Mouse (Mus musculus): ENCODE results near the gene Gpr183. TPM values are rescaled to one million over a fixed set of nuclear protein-coding genes. Genes with fewer than 3 reads are reported as not detected.

The Gpr183 gene
- polyA plus RNA-seq, 1 experiment from 2014 or later, result 1.5 TPM

GRCm38 (mm10) chr14:121912501-121912900, 52.5 kb downstream of the Gpr183 start:
- H3K9ac ChIP-seq (ENCODE audit: low read depth, low read length), result no peak overlapping the region
- H3K27me3 ChIP-seq (replicated peaks; ENCODE audit: control insufficient read depth, insufficient read depth, low read length), result no peaks in the 10 kb centered on the region
- no peak overlapping the region for H3K27ac ChIP-seq (ENCODE audit: low read depth, low read length)
- H3K9me3 ChIP-seq (ENCODE audit: control insufficient read depth), result no peaks in the 10 kb centered on the region
- no peak for ATAC-seq
- no peak for TF ChIP-seq CTCF (IDR thresholded peaks at IDR 0.05; ENCODE audit: low read depth)
- H3K4me3 ChIP-seq (ENCODE audit: low read depth, low read length), result no peak overlapping the region
- no peaks in the 10 kb centered on the region for H3K4me1 ChIP-seq (replicated peaks; ENCODE audit: control insufficient read depth, insufficient read depth, low read length)
- H3K36me3 ChIP-seq (ENCODE audit: control insufficient read depth, insufficient read depth), result peaks cover 32% of the 10 kb centered on the region
- 94% methylated on average over 7 of the region's 7 CpGs for WGBS
- H3K4me2 ChIP-seq (replicated peaks; ENCODE audit: low read depth), result no peak overlapping the region

GRCm38 (mm10) chr14:121909868-121910267, 55.1 kb downstream of the Gpr183 start:
- H3K4me3 ChIP-seq (ENCODE audit: low read depth, low read length), result no peak overlapping the region
- no peak overlapping the region for H3K9ac ChIP-seq (ENCODE audit: low read depth, low read length)
- no peaks in the 10 kb centered on the region for H3K9me3 ChIP-seq (ENCODE audit: control insufficient read depth)
- H3K27ac ChIP-seq (ENCODE audit: low read depth, low read length), result no peak overlapping the region
- peaks cover 43% of the 10 kb centered on the region for H3K36me3 ChIP-seq (ENCODE audit: control insufficient read depth, insufficient read depth)
- 91% methylated on average over 6 of the region's 6 CpGs for WGBS
- ATAC-seq, result no peak
- no peak for TF ChIP-seq CTCF (IDR thresholded peaks at IDR 0.05; ENCODE audit: low read depth)
- no peaks in the 10 kb centered on the region for H3K27me3 ChIP-seq (replicated peaks; ENCODE audit: control insufficient read depth, insufficient read depth, low read length)
- H3K4me1 ChIP-seq (replicated peaks; ENCODE audit: control insufficient read depth, insufficient read depth, low read length), result no peaks in the 10 kb centered on the region
- no peak overlapping the region for H3K4me2 ChIP-seq (replicated peaks; ENCODE audit: low read depth)

DNA sequence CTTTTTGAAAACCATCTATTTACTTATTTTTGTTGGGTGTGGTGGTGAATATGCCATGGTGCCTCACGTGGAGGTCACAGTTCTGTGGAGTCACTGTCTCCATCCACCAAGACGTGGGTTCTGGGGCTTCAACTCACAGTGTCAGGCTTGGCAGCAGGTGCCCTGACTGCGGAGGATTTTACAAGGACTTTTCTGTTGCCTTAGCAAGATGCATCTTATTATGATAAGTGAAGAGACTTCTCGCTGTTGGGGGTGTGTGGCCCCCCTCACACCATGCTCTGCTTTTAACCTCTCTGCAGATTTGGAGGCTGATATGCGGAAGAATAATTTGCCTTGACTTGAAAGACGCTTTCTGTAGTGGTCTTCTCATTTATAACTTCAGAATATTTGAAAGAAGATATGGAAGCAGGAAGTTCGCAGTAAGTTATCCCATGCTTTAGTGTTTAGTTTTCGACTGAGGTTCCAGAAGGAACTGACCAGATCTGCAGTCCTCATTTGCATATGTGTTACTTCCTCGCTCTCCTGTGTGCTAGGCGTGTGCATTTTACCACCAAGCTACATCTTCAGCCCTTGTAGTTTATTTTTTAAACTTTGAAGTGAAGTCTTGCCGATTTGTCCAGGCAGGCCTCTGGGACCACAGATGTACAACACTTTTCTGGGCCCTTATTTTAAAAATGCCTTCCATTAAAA, 57.9 kb downstream of the Gpr183 start:
- Histone ChIP-seq H3K9me3 (ENCODE audit: control insufficient read depth) (no peaks in the 10 kb centered on the region), H3K4me3 (ENCODE audit: low read depth, low read length) (no peak overlapping the region), H3K4me1 (replicated peaks; ENCODE audit: control insufficient read depth, insufficient read depth, low read length) (no peaks in the 10 kb centered on the region), H3K27me3 (replicated peaks; ENCODE audit: control insufficient read depth, insufficient read depth, low read length) (no peaks in the 10 kb centered on the region), H3K4me2 (replicated peaks; ENCODE audit: low read depth) (no peak overlapping the region), H3K27ac (ENCODE audit: low read depth, low read length) (no peak overlapping the region), H3K36me3 (ENCODE audit: control insufficient read depth, insufficient read depth) (peaks cover 40% of the 10 kb centered on the region), H3K9ac (ENCODE audit: low read depth, low read length) (no peak overlapping the region)
- no peak for TF ChIP-seq CTCF (IDR thresholded peaks at IDR 0.05; ENCODE audit: low read depth)
- WGBS, result 81% methylated on average over 11 of the region's 11 CpGs
- ATAC-seq, result no peak

- Histone ChIP-seq H3K36me3 (ENCODE audit: control insufficient read depth, insufficient read depth) (peaks cover 40% of the 10 kb centered on the region), H3K27ac (ENCODE audit: low read depth, low read length) (no peak overlapping the region), H3K4me2 (replicated peaks; ENCODE audit: low read depth) (no peak overlapping the region), H3K9me3 (ENCODE audit: control insufficient read depth) (no peaks in the 10 kb centered on the region), H3K4me3 (ENCODE audit: low read depth, low read length) (no peak overlapping the region), H3K4me1 (replicated peaks; ENCODE audit: control insufficient read depth, insufficient read depth, low read length) (no peaks in the 10 kb centered on the region), H3K9ac (ENCODE audit: low read depth, low read length) (no peak overlapping the region), H3K27me3 (replicated peaks; ENCODE audit: control insufficient read depth, insufficient read depth, low read length) (no peaks in the 10 kb centered on the region)
- no peak for TF ChIP-seq CTCF (IDR thresholded peaks at IDR 0.05; ENCODE audit: low read depth)
- WGBS, result 84% methylated on average over 8 of the region's 8 CpGs
- no peak for ATAC-seq
Measured at GRCm38 (mm10) chr14:121906341-121906991, 58.5 kb downstream of the Gpr183 start.

- no peaks in the 10 kb centered on the region for H3K9me3 ChIP-seq (ENCODE audit: control insufficient read depth)
- WGBS, result 38% methylated on average over 3 of the region's 3 CpGs
- no peak overlapping the region for H3K27ac ChIP-seq (ENCODE audit: low read depth, low read length)
- no peak for TF ChIP-seq CTCF (IDR thresholded peaks at IDR 0.05; ENCODE audit: low read depth)
- H3K4me3 ChIP-seq (ENCODE audit: low read depth, low read length), result no peak overlapping the region
- peaks cover 36% of the 10 kb centered on the region for H3K36me3 ChIP-seq (ENCODE audit: control insufficient read depth, insufficient read depth)
- no peak overlapping the region for H3K9ac ChIP-seq (ENCODE audit: low read depth, low read length)
- ATAC-seq, result no peak
- no peaks in the 10 kb centered on the region for H3K4me1 ChIP-seq (replicated peaks; ENCODE audit: control insufficient read depth, insufficient read depth, low read length)
- no peak overlapping the region for H3K4me2 ChIP-seq (replicated peaks; ENCODE audit: low read depth)
- no peaks in the 10 kb centered on the region for H3K27me3 ChIP-seq (replicated peaks; ENCODE audit: control insufficient read depth, insufficient read depth, low read length)
Measured at GRCm38 (mm10) chr14:121904754-121905153, 60.2 kb downstream of the Gpr183 start.

- H3K4me3 ChIP-seq (ENCODE audit: low read depth, low read length), result no peak overlapping the region
- ATAC-seq, result no peak
- no peak overlapping the region for H3K27ac ChIP-seq (ENCODE audit: low read depth, low read length)
- no peak overlapping the region for H3K9ac ChIP-seq (ENCODE audit: low read depth, low read length)
- no peaks in the 10 kb centered on the region for H3K4me1 ChIP-seq (replicated peaks; ENCODE audit: control insufficient read depth, insufficient read depth, low read length)
- peaks cover 24% of the 10 kb centered on the region for H3K36me3 ChIP-seq (ENCODE audit: control insufficient read depth, insufficient read depth)
- TF ChIP-seq CTCF (IDR thresholded peaks at IDR 0.05; ENCODE audit: low read depth), result no peak
- 85% methylated on average over 7 of the region's 7 CpGs for WGBS
- no peaks in the 10 kb centered on the region for H3K27me3 ChIP-seq (replicated peaks; ENCODE audit: control insufficient read depth, insufficient read depth, low read length)
- H3K9me3 ChIP-seq (ENCODE audit: control insufficient read depth), result no peaks in the 10 kb centered on the region
- no peak overlapping the region for H3K4me2 ChIP-seq (replicated peaks; ENCODE audit: low read depth)
Measured at GRCm38 (mm10) chr14:121903381-121903876, 61.6 kb downstream of the Gpr183 start.

Other genes with a start within 250 kb of the Gpr183 start
- gene Dock9, start 167.4 kb downstream of the Gpr183 start, polyA plus RNA-seq (2015; fragmentation: Nextera tagmentation; extraction: Ambion mirVana), result 6.2 and 7.3 TPM in 2 replicates
- 39.2 and 39.9 TPM in 2 replicates for gene Ubac2, start 86.6 kb downstream of the Gpr183 start, polyA plus RNA-seq (2015; fragmentation: Nextera tagmentation; extraction: Ambion mirVana)
- gene Gpr18, start 49.4 kb downstream of the Gpr183 start, polyA plus RNA-seq (2015; fragmentation: Nextera tagmentation; extraction: Ambion mirVana), result 0.10 and 0.13 TPM in 2 replicates
- not detected in 2 replicates for gene Timm8a2, start 69.5 kb upstream of the Gpr183 start, polyA plus RNA-seq (2015; fragmentation: Nextera tagmentation; extraction: Ambion mirVana)
- 295 TPM in 2 replicates for gene Tm9sf2, start 141.8 kb upstream of the Gpr183 start, polyA plus RNA-seq (2015; fragmentation: Nextera tagmentation; extraction: Ambion mirVana)
- 22.2 and 23.0 TPM in 2 replicates for gene Clybl, start 216.5 kb upstream of the Gpr183 start, polyA plus RNA-seq (2015; fragmentation: Nextera tagmentation; extraction: Ambion mirVana)

All from intestine, postnatal 0 days (tissue).